Mouse (Mus musculus) cerebellum, adult 2 months (tissue): ENCODE data around the gene Gm42372.

ENCODE experiments used
- CTCF ChIP-seq: fragments of 200-500 bp; IDR thresholded peaks from 2 replicates; pipeline ENCODE4 v1.5.1; 2011; ENCODE audit warnings: low read depth, mild to moderate bottlenecking, control low read depth, low read length, moderate library complexity, borderline replicate concordance; ENCODE audit not compliant: insufficient read depth
- POLR2A ChIP-seq: fragments of 200-500 bp; IDR thresholded peaks from 2 replicates; pipeline ENCODE4 v1.6.1; 2011; ENCODE audit warnings: low read length, control low read depth, borderline replicate concordance; ENCODE audit not compliant: insufficient read depth

- no peak for TF ChIP-seq CTCF
- TF ChIP-seq POLR2A: no peak
These were observed 12.5 kb downstream of the Gm42372 start for GRCm38 (mm10) chr7:16995345-16995744.
